Mouse (Mus musculus): ENCODE measurements around the gene Psrc1. TPM values are rescaled to one million over a fixed set of nuclear protein-coding genes. Genes with fewer than 3 reads are reported as not detected.

Psrc1 gene
- 34.9 and 38.9 TPM in 2 replicates for polyA plus RNA-seq (2015; fragmentation: Nextera tagmentation; extraction: Ambion mirVana)

DNA sequence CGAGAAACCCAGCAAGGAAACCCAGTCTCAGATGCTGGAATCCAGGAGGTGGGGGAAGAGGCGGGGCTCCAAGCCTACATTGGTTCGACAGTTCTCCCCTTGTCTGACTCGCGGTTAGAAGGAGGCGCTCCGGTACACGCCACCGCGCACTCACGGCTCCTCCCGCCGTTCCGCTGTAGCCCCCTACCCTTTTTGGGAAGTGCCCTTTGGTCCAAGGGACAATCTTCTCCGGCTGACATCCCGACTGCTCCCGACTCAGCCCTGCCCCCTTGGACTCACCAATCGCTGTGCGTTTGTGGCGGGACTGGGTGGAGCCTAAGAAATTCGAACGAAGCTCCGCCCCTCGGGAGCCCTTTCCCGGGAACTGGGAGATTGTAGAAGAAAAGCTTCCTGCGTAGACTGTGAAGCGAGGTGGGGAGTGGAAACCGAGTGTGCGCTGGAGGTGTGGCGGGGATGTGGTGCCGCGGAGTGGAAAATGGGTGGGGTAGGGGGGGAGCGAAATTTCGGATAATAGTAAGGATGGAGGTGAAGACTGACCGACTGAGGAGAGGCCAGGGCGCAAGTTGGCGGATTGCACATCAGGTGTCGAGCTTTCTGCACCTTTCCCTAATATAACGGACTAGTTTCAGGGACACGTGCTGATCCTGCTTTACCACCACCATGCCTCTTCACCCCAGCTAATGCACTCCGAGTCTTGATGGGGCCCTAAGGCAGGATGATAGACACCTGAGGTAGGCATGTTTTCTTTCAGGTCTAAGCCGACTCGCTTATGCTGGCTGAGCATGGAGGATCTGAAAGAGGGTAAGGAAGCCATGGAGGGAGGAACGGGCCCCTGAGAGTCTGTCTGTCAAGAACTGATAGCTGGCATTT is at the start of gene Psrc1:
Psrc1 (plus strand) TSS at position 355 of the 870 bp plus-strand sequence.
- peak within 1 kb of the TSS; percentile 60; the same call in 1 of the 2 replicates for H3K27ac ChIP-seq
- no peaks in the 10 kb centered on the region for H3K9me3 ChIP-seq
- peak; percentile 84 for ATAC-seq (ENCODE audit: insufficient read depth, low FRiP score, low read depth)
- WGBS: under 1% methylated on average over 44 of the region's 44 CpGs
- H3K4me1 ChIP-seq: peaks cover 24% of the 10 kb centered on the region
- H3K4me3 ChIP-seq (replicated peaks): peak within 1 kb of the TSS; percentile 72
- peak within 1 kb of the TSS; percentile 21; the same call in 1 of the 2 replicates for H3K9ac ChIP-seq
- peaks cover 3% of the 10 kb centered on the region; the same call in 1 of the 2 replicates for H3K36me3 ChIP-seq
- H3K4me2 ChIP-seq: peak within 1 kb of the TSS; percentile 74
- H3K27me3 ChIP-seq (replicated peaks): no peaks in the 10 kb centered on the region

DNA sequence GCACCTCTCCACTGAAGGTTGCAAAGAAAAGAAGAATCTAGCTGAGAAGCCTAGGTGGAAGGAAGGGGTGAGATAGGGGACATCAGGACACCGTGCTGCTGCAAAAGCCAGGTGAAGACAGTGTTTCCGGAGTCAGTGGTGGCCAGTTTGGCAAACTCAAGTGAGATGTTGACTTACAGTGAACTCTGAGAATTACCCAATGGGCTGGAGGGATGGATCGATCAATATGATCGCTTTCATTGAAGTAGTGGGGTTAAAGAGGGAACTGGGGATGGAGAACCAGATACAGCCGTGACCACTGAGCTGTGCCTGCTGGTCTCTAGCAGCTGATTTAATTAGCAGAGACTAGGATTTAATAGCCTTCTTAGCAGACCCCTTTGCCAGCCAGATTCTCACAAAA is 46.8 kb upstream of the Psrc1 start:
- no peak for ATAC-seq (ENCODE audit: insufficient read depth, low FRiP score, low read depth)
- no peaks in the 10 kb centered on the region for H3K4me1 ChIP-seq
- H3K4me2 ChIP-seq: no peak overlapping the region
- WGBS: 88% methylated on average over 5 of the region's 5 CpGs
- H3K27ac ChIP-seq: no peak overlapping the region
- H3K9me3 ChIP-seq: no peaks in the 10 kb centered on the region
- H3K36me3 ChIP-seq: peaks cover 16% of the 10 kb centered on the region
- no peak overlapping the region for H3K4me3 ChIP-seq (replicated peaks)
- no peak overlapping the region for H3K9ac ChIP-seq
- no peaks in the 10 kb centered on the region for H3K27me3 ChIP-seq (replicated peaks)

DNA sequence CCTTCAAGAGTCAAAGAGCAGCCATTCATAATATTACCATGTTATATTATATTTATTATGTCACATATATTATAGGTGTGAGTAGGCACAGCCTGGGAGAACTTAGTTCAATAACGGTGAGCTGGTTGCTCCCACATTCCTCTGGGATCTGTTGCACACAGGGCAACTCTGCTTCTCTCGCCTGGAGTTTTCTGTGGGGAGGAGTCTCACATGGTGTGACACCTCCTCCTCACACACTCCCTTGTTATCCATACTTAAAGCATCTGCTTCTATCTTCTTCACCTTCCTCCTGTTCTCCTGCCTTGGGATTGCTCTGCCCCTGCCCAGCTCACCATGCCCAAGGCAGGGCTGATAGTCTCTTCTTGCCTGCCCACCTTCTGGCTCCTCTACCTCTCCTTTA is 42.6 kb upstream of the Psrc1 start:
- Histone ChIP-seq H3K27ac (no peak overlapping the region), H3K9me3 (no peaks in the 10 kb centered on the region), H3K4me3 (replicated peaks) (no peak overlapping the region), H3K36me3 (peaks cover 12% of the 10 kb centered on the region), H3K9ac (no peak overlapping the region), H3K27me3 (replicated peaks) (no peaks in the 10 kb centered on the region), H3K4me1 (no peaks in the 10 kb centered on the region), H3K4me2 (no peak overlapping the region)
- ATAC-seq (ENCODE audit: insufficient read depth, low FRiP score, low read depth): no peak
- WGBS: 81% methylated on average over 2 of the region's 2 CpGs

DNA sequence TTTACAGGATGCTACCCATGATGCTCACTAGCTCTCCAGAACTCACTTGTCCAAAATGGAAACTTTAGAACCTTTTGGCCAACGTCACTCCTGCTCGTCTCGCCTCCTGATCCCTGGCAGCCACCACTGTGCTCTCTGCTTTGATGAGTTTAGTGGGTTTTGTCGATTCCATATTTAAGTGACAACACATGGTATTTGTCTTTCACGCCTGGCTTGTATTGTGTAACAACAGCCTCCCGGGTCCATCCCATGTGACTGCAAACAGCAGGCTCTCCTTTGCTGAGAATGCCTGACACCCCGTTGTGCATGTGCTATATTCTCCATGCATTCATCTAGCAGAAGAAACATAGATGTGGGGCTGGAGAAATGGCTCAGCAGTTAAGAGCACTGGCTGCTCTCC is 41.5 kb upstream of the Psrc1 start:
- H3K27me3 ChIP-seq (replicated peaks): no peaks in the 10 kb centered on the region
- peaks cover 12% of the 10 kb centered on the region for H3K36me3 ChIP-seq
- H3K9ac ChIP-seq: no peak overlapping the region
- no peak overlapping the region for H3K4me3 ChIP-seq (replicated peaks)
- H3K27ac ChIP-seq: no peak overlapping the region
- no peak overlapping the region for H3K4me2 ChIP-seq
- H3K4me1 ChIP-seq: no peaks in the 10 kb centered on the region
- H3K9me3 ChIP-seq: no peaks in the 10 kb centered on the region
- ATAC-seq (ENCODE audit: insufficient read depth, low FRiP score, low read depth): no peak
- 79% methylated on average over 7 of the region's 7 CpGs for WGBS

DNA sequence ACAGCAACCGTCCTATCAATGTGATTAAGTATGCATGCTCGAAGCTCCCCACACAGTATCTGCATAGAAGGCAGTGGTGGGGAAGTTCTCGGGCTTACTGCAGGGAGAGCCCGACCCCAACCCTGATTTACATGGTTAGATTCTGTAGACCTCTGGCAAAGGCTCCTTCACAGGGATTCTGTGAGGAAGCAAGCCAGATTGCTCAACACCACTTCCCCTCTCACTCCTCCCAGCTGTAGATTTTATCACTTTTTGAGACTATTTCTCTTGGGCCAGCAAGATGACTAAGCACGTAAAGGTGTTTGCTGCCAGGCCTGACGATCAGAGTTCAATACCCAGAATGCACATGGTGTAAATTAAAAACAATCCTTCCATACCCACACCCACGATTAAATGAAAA is 37.8 kb upstream of the Psrc1 start:
- Histone ChIP-seq H3K4me2 (no peak overlapping the region), H3K9ac (no peak overlapping the region), H3K36me3 (peaks cover 6% of the 10 kb centered on the region), H3K4me3 (replicated peaks) (no peak overlapping the region), H3K9me3 (no peaks in the 10 kb centered on the region), H3K27ac (no peak overlapping the region), H3K27me3 (replicated peaks) (no peaks in the 10 kb centered on the region), H3K4me1 (no peaks in the 10 kb centered on the region)
- ATAC-seq (ENCODE audit: insufficient read depth, low FRiP score, low read depth): no peak
- WGBS: 82% methylated on average over 7 of the region's 7 CpGs

DNA sequence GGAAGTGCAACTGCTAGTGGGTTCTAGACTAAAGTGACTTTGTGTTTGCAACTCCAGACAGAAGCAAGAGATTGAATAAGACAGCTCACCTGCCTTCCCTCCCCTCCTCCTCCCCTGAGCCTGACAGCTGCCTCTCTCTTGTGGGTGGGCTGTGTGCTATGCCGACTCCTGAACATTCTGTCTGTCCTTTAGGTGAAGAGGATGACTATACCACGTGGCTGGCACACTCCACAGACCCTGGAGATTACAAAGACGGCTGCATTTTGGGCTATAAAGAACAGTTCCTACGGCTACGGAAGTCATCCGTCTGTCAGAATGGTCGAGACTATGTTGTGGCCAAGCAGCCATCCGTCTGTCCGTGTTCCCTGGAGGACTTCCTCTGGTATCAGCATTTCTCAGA is 35.3 kb upstream of the Psrc1 start:
- peaks cover 17% of the 10 kb centered on the region for H3K36me3 ChIP-seq
- ATAC-seq (ENCODE audit: insufficient read depth, low FRiP score, low read depth): no peak
- no peaks in the 10 kb centered on the region for H3K4me1 ChIP-seq
- H3K4me2 ChIP-seq: no peak overlapping the region
- no peaks in the 10 kb centered on the region for H3K9me3 ChIP-seq
- H3K27me3 ChIP-seq (replicated peaks): no peaks in the 10 kb centered on the region
- no peak overlapping the region for H3K27ac ChIP-seq
- 85% methylated on average over 9 of the region's 9 CpGs for WGBS
- no peak overlapping the region for H3K4me3 ChIP-seq (replicated peaks)
- H3K9ac ChIP-seq: no peak overlapping the region

DNA sequence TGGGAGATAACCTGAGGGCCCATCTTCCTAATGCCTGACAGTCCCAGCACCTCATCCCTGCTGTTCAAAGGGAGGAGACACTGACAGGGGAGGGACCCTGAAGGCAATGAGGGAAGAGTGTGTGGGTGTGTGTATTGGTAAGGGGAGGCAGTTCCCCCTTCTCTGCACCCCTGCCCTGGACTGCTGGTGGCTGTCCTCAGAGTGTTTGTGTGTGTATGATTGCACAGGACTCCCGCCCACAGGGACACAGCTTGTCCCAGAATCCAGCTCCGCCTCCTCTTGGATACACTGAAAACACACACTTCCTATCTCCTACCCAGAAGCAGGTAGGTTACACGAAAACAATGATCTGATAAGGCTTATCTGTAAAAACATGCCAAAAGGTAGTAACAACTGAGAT is 28.4 kb upstream of the Psrc1 start:
- 79% methylated on average over 3 of the region's 3 CpGs for WGBS
- Histone ChIP-seq H3K9me3 (no peaks in the 10 kb centered on the region), H3K36me3 (peaks cover 15% of the 10 kb centered on the region), H3K4me2 (no peak overlapping the region), H3K4me1 (no peaks in the 10 kb centered on the region), H3K9ac (no peak overlapping the region), H3K4me3 (replicated peaks) (no peak overlapping the region), H3K27ac (no peak overlapping the region), H3K27me3 (replicated peaks) (no peaks in the 10 kb centered on the region)
- ATAC-seq (ENCODE audit: insufficient read depth, low FRiP score, low read depth): no peak

DNA sequence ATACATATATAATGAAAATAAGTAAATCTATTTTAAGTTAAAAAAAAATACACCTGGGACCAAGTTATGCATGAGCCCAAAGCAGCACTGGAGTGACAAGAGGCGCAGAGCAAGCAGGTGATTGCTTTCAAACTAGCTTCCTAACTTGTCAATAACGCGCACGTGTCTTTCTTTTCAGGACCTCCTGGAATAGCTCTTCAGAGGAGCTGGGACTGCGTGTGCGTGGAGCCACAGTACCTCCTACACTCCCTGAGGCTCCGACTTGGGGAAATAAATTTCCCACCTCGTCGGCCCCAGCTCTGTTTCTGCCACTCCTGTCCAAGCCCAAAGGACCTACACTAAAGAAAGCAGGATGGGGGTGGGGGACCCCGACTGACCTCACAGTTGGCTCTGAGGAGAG is 26.6 kb upstream of the Psrc1 start:
- Histone ChIP-seq H3K36me3 (peaks cover 6% of the 10 kb centered on the region; the same call in 1 of the 2 replicates), H3K4me2 (no peak overlapping the region), H3K4me1 (peaks cover 4% of the 10 kb centered on the region), H3K9ac (no peak overlapping the region), H3K4me3 (replicated peaks) (no peak overlapping the region), H3K9me3 (no peaks in the 10 kb centered on the region), H3K27ac (no peak overlapping the region), H3K27me3 (replicated peaks) (no peaks in the 10 kb centered on the region)
- 86% methylated on average over 10 of the region's 10 CpGs for WGBS
- ATAC-seq (ENCODE audit: insufficient read depth, low FRiP score, low read depth): no peak

DNA sequence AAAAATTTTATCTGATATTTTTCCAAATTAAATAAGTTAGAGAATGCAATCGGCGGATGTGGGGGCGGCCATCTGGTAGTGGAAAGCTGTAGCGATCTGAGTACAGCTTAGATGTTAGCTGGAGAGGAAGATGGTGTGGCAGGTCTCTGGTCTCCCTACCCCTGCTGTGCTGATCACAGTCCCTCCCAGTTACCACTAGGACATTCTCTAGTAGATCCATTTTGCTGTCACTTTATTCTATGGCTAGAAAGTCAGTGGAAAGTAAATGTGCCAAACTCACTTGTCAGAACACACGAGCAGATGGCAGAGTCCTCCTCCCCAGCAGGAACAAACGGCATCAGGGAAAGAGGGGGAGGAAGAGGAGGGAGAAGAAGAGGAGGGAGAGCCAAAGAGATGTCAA is 25.2 kb upstream of the Psrc1 start:
- WGBS: 71% methylated on average over 6 of the region's 6 CpGs

DNA sequence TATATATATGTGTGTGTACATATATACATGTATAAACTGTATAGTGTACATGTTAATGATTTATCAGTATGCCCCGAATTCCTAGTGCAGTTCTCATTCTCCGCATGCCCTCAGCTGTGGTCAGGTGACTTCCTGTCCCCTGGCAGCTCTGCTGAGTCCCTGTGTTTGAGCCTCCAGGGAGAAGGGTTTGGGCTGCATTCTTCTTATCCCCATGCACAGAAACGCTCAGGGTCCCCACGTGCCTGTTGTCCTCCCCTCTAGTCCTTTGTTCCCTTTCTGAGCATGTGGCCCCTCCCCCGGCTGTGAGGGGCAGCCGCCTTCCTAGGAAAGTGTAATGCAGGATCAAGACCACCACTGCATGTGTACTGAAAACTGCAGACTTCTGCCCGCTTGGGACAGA is 22.7 kb upstream of the Psrc1 start:
- Histone ChIP-seq H3K4me2 (no peak overlapping the region), H3K9me3 (no peaks in the 10 kb centered on the region), H3K27ac (no peak overlapping the region), H3K36me3 (no peaks in the 10 kb centered on the region), H3K9ac (no peak overlapping the region), H3K4me3 (replicated peaks) (no peak overlapping the region), H3K27me3 (replicated peaks) (no peaks in the 10 kb centered on the region), H3K4me1 (peaks cover 4% of the 10 kb centered on the region)
- WGBS: 16% methylated on average over 7 of the region's 7 CpGs
- no peak for ATAC-seq (ENCODE audit: insufficient read depth, low FRiP score, low read depth)

More for the DNA sequence above, 25.2 kb upstream of the Psrc1 start:
- Histone ChIP-seq H3K36me3 (peaks cover 4% of the 10 kb centered on the region; the same call in 1 of the 2 replicates), H3K27me3 (replicated peaks) (no peaks in the 10 kb centered on the region), H3K4me2 (no peak overlapping the region), H3K27ac (no peak overlapping the region), H3K9ac (no peak overlapping the region), H3K4me3 (replicated peaks) (no peak overlapping the region), H3K4me1 (peaks cover 4% of the 10 kb centered on the region), H3K9me3 (no peaks in the 10 kb centered on the region)
- no peak for ATAC-seq (ENCODE audit: insufficient read depth, low FRiP score, low read depth)

DNA sequence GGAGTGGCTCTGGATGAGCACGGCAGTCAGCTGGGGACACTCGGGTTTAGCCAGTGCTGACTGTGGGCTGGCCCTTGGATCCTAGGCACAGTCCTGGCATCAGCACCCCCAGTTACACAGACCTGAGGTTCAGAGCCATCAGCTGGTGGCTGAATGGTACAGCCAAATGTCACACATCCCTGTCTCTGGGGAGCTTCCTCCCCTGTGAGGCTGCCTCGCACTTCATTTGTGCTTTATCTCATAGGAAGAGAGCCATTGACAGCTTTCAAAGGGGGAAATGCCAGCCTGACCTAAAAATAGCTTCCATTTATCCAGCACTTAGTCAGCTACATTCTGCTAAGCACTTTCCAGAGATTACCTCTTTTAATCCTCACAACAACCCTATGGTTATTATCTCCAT is 20.0 kb upstream of the Psrc1 start:
- H3K36me3 ChIP-seq: no peaks in the 10 kb centered on the region
- WGBS: 70% methylated on average over 3 of the region's 3 CpGs
- H3K4me1 ChIP-seq: peaks cover 4% of the 10 kb centered on the region
- H3K9ac ChIP-seq: no peak overlapping the region
- ATAC-seq (ENCODE audit: insufficient read depth, low FRiP score, low read depth): no peak
- H3K27me3 ChIP-seq (replicated peaks): no peaks in the 10 kb centered on the region
- no peaks in the 10 kb centered on the region for H3K9me3 ChIP-seq
- H3K4me3 ChIP-seq (replicated peaks): no peak overlapping the region
- H3K27ac ChIP-seq: no peak overlapping the region
- H3K4me2 ChIP-seq: no peak overlapping the region

DNA sequence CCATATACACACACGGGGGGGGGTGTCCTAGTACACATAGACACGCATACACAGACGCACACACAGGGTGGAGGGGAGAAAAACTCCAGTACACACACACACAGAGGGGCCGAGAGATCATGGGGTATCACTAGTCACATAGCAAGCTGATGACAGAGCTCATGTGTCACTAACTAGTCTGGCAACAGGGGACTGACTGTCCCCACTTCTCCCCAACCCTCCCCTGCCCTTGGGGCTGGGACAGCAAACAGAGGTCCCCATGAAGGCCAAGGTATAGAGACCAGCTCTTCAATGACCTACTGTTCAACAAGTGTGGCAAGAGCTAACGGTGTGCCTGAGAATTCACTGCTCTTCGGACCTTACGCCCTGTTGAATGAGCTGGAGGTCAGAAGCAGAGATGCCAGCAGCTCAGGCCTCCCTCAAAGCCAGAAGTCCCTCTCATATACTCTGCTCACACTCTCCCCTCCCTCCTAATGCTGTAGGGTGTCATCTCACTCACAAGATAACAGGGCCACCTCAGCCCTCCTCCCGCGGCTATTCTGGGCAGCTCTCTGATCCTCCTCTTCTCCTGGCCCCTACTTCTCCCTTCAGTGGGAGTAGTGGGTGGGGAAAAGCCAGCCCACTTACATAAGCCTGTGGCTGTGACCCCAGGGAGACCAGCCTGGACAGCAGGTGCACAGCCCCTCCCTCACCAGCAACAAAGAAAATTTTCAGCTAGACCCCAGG is 19.2 kb upstream of the Psrc1 start, which contains the start of gene Mybphl:
Mybphl (plus strand) TSS at position 642 of the 726 bp plus-strand sequence.
- Histone ChIP-seq H3K27ac (no peak within 1 kb of the TSS), H3K36me3 (no peaks in the 10 kb centered on the region), H3K9ac (no peak within 1 kb of the TSS), H3K4me3 (replicated peaks) (no peak within 1 kb of the TSS), H3K4me1 (peaks cover 4% of the 10 kb centered on the region), H3K27me3 (replicated peaks) (no peaks in the 10 kb centered on the region), H3K4me2 (no peak within 1 kb of the TSS), H3K9me3 (no peaks in the 10 kb centered on the region)
- 0 out of 2 replicates have a peak, but pooled peaks have one; percentile 34 for ATAC-seq (ENCODE audit: insufficient read depth, low FRiP score, low read depth)
- 63% methylated on average over 9 of the region's 9 CpGs for WGBS

Data from stomach, embryonic 15.5 days (tissue).